Mouse (Mus musculus) lung, adult 18-20 months (tissue): ENCODE results near the gene Spata13.

Source experiments
- DNase-seq, 2 experiments: peaks; one replicate each; pipeline ENCODE4 v3.0.0; 2022; ENCODE audit warnings: mixed read lengths in 2 of 2

Spata13 gene

DNA sequence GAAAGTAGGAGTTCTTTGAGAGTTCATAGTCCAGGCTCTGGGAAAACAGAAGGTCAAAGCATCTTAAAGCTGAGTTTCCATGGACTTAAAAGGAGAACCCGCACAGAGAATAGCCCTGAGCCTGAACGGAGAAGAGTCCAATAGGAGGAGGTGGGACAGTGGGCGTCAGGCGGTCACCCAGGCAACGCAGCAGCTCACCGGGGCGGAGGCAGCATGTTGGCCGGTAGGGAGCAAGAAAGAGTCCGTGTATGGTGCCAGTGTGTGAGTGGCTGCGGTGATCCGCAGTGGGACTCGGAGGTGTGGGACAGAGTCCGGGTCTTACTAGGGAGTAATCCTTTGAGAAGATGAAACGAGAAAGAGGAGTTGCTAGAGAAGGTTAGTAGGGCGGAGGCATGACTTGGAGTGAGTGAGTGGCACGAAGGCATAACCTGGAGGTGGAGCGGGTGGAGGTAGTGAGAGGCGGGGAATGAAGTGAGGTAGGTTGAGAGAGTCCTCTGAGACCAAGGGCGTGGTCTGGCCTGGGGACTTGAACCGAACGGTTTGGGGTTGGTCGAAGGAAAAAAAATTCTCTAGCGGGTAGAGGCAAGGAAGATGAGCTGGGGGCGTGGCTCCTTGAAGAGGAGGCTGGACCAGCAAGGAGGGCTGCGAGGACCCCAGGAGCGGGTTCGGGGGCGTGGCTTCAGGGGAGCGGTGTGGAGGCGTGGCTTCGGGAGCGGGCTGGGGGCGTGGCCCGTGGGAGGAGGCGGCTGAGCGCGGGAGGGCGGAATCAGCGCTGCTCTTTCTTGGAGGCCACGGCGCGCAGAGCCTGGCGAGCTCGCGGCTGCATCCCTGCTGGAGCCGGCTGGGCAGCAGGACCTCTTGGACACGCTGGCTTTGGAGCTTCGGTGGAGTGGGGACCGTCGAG, at the start of gene Spata13:
Spata13 (plus strand) TSS at position 41 of the 904 bp plus-strand sequence.
- DNase-seq: peak; percentile 89 to 92

DNA sequence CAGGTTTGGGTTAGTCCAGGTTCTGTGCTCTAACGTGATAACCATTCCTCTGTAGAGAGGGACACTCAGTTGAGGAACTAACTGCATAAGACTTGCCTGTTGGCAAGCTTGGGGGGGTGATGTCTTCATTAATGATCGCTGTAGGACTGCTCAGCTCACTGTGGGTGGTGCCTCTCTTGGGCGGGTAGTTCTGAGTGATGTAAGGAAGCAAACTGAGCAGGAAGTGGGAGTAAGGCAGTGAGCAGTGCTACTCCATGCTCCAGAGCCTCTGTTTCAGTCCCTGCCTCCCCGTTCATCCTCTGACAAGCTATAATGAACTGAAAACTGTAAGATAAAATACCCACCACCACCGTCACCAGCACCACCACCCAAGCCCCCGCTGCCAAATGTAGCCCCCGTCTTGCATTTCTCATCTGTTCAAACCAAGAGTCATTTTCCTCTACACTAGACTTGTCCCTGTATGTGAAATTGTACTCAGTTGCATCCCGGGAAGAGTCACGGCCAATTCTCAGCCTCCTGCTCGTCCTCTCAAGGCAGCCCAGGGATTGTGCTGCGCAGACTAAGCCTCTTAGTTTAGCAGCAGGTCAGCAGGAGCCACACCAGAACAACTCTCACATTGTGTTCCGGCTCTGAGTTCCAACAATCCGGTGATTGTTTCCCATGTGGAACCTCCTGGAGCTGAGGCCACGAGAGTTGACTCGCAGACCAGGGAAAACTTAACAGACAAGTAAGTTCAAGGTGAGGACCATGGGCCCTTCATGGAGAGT, 46.9 kb upstream of the Spata13 start:
- DNase-seq: no peak

DNA sequence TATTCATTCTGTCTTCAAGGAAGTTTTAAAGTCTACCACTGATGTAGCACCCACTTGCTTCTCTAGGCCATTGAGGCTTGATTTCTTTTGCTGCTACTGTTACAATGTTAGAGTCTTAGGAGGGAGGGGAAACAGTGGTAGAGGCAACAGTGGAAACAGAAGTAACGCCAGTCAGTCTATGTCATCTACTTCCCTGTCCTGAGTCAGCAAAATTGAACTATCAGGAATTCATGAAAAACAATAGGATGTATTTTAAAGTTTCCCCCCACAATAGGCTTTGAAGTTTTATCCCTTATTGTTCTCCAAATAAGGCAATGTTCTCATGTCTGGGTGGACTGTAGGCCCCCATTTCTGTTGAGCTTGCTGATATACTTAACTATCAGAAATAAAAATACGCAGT, 44.8 kb upstream of the Spata13 start:
- no peak for DNase-seq

DNA sequence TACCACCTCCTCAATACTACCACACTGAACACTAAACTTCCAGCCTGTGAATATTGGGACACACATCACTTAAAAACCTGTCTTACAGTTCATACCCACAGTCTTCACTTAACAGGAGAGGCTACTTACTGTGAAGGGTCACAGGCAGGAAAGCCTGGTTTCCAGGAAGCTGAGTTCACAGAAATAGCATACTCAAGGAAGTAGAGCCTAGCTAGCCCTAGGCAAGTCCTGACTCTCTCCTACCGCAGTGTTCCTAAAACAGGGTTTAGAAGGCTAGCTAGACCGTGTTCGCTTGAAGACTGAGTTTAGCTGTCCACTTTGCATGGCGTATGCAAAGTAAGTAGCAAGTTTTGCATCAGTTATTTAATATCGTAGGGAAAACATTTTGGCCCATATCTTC, 41.5 kb upstream of the Spata13 start:
- DNase-seq: no peak

DNA sequence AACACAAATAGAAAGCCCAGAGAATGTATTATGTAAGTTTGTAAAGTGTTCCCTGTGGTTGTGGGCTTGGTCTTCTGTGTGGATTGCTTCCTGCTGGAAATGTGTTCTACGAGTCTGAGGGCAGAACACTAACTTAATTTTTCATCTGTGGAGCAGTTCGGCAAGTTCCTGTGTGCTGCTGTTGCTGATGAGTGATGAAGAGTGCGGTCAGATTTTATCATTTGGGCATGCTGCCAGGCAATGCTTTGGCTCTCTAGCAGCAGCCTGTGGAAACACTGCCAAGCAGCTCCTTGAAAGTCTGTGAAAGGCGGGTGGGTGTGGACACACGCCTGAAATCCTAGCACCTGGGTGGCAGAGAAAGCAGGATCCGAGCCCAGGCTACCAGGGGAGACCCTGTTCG, 41.0 kb upstream of the Spata13 start:
- DNase-seq: peak; percentile 74 to 83

DNA sequence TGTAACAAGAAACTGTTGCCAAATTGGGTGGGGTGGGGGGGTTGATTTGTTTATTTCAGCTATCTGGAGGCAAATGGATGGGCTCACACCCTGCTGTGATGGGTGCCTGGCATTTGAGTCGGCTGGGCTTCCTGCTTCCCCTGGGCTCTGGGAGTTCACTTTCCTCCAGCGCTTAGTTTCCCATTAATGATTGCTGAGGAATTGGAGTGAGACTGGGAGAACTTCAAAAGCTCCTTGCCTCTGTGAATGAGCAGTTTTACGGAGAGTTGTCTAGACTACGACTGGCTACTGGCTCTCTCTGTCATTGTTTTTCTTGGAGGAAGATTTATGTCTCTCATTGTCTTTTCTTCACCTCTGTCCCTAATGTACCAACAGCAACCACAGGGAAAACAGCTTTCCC, 36.2 kb upstream of the Spata13 start:
- DNase-seq: no peak

DNA sequence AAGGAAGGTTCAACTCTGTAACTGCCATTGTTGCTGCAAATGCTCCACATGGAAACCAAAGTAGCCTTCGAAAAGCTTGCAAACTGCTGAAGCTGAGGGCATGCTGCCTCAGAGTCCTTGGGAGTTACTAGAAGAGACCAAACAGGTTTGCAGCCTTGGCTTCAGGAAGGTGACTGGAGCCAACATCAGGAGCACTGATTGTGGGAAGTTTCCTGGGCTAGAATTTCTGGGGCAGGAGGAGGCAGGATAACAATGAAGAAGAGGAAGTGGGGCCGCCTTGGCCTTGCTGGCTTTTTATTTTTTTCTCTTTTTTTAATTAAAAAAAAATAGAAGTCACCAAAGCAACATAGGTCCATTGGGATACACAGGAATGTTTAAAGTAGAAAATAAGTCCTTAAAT, 34.8 kb upstream of the Spata13 start:
- DNase-seq: no peak

DNA sequence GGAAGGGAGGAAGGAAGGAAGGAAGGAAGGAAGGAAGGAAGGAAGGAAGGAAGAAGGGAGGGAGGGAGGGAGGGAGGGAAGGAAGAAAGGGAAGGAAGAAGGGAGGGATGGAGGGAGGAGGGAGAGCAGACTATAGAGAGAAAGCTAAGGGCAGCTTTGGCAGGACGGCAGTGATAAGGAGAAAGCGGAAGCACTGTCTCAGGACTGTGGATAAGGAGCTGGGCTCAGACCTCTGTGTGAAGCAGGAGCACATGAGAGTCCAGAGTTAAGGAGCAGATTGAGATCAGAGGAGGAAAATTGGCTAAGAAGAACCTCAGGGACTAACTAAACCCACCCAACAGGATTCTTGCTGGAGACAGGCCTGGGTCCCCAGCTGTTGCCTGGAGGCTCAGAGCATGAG, 28.2 kb upstream of the Spata13 start:
- DNase-seq: no peak

DNA sequence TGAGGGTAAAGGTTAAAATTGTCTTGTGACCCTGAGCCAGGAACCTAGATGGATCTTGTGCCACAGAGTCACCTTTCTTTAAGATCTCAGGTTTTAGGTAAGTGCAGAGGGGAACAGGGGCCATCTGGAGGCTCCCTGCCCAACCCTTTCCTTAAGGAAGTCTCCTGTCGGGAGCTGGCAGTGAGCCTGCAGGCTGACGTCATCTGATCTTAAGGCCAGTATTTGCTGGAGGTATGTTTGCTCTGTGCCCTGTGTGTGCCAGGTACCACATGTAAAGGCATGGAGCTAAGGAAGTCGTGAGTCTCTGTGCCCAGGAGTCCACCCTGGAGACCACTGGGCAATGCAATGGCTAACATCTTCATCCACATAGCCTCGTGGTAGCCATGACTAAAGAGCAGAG, 27.6 kb upstream of the Spata13 start:
- DNase-seq: peak; percentile 71 to 78

DNA sequence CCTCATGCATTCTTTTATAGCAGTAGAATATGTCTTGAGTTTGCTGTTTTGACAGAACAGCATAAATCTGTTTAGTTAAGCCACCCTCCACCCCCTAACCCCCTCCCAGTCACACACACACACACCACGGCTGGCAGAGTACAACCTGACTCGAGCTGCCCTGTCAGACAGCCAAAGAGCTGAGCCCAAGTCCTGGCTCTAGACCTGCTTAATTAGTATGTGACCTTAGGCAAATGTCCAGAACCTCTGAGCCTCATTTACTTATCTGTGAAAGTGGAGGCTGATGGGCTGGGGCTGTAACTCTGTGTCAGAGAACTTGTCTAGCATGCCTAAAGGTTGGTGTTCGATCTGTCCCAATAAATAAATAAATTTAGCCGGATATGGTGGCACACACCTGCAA, 26.1 kb upstream of the Spata13 start:
- DNase-seq: no peak

DNA sequence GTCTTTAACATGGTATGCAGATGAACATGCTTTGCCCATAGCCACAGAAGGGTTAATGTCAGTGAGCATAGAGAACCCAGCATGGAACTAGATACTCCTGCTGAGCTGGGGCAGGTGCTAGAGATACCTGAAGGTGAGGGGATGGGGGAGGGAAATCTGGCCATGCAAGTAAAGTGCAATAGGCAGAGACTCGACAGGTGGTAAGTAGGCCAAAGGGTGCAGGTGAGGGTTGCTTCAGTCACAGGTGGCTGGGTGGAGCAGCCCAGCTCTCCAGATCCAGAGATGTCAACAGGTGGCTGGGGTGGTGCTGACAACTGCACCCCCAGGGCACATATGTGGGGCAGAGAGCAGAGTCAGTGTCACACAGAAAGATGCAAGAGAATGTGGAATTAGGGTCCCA, 24.6 kb upstream of the Spata13 start:
- no peak for DNase-seq

DNA sequence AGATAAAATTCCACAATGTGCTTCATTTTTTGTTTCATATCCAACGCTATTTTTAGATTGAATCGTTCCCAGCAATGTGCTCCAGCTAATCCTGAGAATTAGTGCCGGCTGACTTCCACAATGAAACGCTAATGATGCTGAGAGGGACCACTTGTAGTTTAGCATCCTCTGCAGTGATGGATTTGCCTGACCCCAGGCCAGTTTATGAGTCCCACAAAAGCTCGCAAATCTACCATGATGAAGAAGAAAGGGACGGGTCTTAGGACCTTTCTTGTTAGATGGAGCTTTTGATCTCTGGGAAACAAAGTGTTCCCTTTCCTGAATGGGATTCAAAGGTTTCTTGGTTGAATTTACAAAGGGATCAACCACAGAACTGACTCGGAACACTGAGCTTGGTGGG, 21.1 kb upstream of the Spata13 start:
- no peak for DNase-seq

DNA sequence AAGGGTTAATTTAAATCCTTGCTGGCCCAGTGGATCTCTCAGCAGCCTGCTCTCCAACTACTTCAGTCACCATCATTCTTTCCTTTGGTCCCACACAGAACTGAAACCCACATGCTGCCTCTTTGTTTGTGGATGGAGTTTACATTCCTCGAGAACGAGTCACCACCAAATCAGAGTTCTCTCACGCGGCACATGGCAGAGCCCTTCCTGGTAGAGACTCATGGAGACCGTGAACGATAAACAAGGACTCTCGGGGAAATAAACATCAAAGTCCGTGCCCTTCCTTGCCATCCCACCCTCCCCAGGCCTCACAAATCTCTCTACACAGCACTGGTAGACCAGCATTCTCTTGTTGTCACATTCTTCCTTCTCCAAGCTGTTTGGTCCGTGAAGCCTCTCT, 12.7 kb upstream of the Spata13 start:
- peak; percentile 50 to 63 for DNase-seq

DNA sequence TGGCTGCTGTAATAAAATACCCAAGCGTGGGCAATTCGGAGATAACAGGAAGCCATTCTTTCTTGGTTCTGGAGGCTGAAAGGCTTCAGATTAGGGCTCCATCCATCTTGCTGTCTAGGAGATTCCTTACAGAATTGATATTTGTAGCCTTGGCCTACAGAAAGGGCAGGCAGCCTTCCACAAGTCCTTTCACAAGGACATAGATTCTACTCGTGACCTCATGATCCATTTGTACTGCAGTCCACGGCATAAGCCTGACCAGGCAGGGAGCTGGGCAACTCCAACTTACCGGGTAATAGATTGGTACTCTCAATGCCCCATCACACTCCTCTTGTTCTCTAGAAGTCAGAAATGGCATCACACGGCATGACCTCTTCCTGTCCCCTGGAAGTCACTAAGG, 8.3 kb upstream of the Spata13 start:
- DNase-seq: no peak

DNA sequence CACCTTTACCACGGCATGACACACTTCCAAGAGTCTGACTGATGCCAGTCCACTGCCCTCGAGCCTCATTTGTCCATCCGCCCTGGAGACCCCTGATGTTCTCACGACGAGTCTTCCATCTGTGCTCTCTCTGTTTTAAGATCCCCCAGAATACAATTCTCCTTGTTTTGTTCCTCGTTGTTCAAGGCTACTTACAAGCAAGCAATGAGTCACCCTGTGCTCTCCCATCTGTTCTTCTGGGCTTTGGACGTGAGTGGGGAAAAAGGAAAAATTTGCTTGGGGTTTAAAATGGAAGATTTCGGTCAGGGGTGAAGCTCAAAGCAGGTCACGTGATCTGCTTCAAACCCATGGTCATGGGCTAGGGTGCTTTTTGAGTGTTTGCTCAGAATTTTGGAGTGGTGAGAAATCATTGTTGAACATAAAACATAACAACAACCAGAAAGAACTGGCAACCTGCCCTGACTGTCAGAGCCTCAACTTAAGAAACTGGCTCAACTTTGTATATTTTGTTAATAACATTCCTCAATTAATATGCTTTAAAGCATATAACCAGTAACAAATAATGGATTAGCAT, 3.8 kb upstream of the Spata13 start:
- DNase-seq: peak in 1 of 2 experiments; percentile 56

DNA sequence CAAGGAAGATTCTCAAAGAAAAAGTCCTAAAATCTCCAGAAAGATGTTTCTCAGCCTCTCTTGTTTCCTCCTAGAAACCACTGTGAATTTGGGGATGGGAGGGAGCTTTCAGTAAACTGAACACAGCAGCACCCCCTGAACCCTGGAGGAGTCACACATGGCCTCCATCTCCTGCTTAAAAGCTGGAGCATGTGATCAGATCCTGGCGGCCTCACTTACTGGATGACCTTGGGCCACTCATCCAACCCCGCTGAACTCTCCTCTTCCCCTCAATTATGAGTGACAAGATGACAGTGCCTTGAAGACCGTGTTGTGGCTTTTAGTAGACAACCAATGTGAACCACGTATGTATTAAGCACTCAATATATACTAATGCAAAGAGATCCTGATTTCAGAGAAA, 2.8 kb upstream of the Spata13 start:
- no peak for DNase-seq

DNA sequence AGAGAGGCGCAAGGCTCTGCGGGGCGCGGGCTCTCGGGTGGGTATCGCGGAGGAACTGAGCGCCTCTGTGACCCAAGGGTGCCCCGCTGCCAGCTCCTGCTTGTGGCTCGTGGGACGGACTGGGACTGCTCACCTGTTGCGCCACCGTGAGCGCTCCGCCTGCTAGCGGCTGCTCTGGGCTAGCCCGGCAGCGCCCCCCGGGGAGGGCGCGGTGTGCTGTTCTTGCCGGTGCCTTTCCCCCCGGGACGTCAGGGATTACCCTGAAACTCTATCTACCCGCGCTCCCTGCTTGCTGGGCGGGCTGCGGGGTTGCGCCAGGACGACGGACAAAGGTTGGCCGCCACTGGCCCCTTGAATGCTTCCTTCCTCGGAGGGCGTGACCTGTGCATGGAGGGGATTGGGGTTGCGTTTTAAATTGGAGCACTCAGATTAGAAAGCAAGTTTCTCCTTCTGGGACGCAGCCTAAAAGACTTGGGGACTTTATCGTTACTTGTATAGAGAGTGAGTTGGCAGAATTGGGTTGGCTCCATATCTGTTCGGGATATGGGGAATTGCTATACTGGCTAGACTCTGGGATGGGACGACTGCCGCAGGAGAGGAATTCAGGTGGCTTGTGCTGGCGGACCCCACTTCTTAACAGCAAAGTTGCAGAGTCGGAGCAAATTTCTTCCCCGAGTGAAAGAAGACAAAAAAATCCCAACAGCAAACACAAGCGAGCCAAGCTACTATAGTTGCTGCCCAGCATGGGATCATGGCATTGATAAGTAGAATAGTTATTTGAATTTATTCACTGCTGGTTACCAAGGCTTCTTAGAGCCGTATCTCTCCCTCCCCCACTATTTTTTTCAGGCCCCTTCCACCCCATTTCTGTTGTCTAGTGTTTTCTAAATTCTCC, 1.3 kb downstream of the Spata13 start:
- DNase-seq: peak; percentile 67 to 74

DNA sequence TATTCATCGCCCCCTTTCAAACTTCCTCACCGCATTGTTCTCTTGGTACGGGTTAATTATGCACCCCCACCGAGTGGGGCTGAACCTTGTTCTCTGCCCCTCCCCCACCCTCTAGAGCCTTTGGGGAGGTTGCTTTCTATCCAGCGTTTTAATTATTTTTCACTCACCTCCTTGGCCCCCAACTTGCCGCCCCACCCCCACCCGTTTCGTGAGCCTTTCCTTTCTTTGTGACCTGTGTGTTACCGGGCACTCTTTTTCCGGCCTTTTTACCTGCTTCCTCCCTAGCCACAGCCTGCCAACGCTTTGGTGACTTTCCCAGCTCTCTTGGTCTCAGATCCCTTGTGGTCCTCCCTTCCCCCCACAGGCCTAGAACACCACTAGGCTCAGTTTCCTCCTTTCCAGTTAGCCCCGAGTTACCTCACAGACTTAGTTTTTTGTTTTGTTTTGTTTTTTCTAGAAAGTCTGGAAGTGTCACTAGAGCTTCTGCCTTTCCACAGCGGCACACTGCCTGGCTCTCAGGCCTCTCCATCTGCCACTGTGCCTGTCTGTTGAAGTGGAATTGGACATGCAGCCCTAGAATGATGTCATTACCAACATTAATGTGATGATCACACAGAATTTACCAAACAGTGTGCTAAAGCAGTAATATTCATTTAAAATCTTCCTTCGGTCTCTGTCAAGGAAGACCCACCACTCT, 2.3 kb downstream of the Spata13 start:
- no peak for DNase-seq

DNA sequence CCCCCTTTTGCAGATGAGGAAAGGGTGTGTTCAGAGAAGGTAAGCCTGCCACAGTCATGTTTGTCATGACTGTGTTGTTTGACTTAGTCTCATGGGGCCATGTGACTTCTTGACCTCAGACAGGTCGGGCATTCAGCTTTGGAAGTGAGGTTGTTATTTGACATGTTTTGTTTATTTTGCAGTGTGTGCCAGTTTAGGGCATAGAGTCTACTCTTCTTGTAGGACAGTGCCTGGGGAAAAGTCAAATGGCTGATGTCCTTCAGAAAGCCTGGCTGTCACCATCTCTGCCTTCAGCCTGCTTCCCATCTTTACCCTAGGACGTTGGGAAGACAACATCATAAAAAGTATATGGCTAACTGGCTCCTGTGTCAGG, 2.8 kb downstream of the Spata13 start:
- peak in 1 of 2 experiments; percentile 30 for DNase-seq

DNA sequence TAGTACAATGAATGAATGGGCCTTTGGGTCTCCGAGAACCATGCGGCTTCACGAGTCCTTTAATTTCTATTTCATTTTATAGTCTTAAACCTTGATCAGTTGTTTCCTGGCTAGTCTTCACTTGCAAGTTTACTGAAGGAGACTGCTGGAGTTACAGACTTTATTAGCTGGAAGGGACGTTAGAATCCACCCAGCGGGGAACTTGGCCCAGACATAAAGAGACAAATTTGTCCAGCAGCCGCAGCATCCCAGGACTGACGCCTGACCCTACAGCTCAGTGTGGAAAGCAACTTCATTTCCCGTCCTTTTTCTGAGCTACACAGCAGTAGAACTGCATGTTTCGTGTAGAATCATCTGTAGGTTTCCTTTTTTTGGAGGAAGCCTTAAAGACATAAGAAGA, 3.2 kb downstream of the Spata13 start:
- no peak for DNase-seq

DNA sequence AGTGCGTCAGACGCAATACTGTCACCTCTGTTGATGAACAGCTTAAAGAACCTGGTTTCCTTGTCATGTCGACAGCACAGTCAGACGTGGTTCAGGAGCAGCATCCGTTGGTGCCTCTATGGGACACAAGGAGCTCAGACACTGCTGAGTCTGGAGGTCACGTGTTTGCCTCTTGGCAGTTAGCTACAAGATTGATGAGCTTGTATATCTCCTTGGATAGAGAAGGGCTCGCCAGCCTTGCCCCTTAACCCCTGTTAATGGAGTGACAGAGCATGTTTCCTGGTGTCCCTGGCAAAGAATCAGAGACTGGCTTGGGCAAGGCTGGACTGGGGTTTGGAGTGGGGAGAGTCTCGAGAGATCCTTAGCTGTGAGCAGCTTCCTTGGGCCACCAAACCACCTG, 4.4 kb downstream of the Spata13 start:
- DNase-seq: peak; percentile 37 to 47

DNA sequence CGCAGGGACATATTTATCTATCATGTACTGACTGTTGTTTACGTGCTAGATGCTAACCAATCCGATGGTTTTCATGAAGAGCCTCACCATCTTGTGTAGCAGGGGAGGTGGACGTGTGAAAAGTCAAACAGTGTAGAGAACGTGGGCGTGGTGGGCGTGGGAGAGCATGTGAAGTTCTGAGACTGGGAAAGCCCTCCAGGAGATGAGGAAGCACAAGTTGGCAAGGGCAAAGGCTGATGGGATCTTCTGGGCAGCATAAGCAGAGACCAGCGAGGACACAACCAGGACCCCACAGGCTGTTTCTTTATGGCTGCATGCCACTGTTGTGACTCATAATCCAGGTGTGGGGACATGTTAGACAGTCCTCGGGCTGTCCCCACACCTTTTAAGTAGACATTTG, 5.4 kb downstream of the Spata13 start:
- no peak for DNase-seq
